Mouse (Mus musculus) lung, adult 2 months (tissue): ENCODE measurements around the gene Dgka. TPM values are rescaled to one million over a fixed set of nuclear protein-coding genes. Genes with fewer than 3 reads are reported as not detected.

Experiments used
- DNase-seq: peaks from one replicate; pipeline ENCODE4 v3.0.0; 2022
- H3K4me1 ChIP-seq: fragments of 200-500 bp; 2 replicates; pipeline ENCODE4 v1.6.1; 2011; ENCODE audit warnings: low read length; ENCODE audit not compliant: control insufficient read depth, insufficient read depth
- H3K4me3 ChIP-seq: fragments of 200-500 bp; replicated peaks from 2 replicates; pipeline ENCODE3; 2011; ENCODE audit warnings: low read depth, mild to moderate bottlenecking, control low read depth, low read length; ENCODE audit errors: extremely low read depth
- CTCF ChIP-seq: fragments of 200-500 bp; IDR thresholded peaks from 2 replicates; pipeline ENCODE4 v1.5.1; 2011; ENCODE audit warnings: mild to moderate bottlenecking, low read length, control low read depth; ENCODE audit not compliant: insufficient read depth
- POLR2A ChIP-seq: fragments of 200-500 bp; IDR thresholded peaks from 2 replicates; pipeline ENCODE4 v1.6.1; 2011; ENCODE audit warnings: low read depth, mild to moderate bottlenecking, control low read depth, low read length, borderline replicate concordance; ENCODE audit errors: extremely low read depth
- WGBS: fragments of 180-500 bp; shearing (Covaris S2); methylation state at CpG from one replicate; pipeline ENCODE4 v1.1.7; 2018; 5-methylcytosine and 5-hydroxymethylcytosine counted together
- polyA plus RNA-seq: library from polyadenylated mRNA; depleted of rRNA; stranded (reverse); fragments of >200 nt; gene quantifications from 2 replicates; pipeline ENCODE4 v1.2.3, GENCODE M21; 2012

The Dgka gene
- polyA plus RNA-seq, 1 experiment = 53.7 TPM

DNA sequence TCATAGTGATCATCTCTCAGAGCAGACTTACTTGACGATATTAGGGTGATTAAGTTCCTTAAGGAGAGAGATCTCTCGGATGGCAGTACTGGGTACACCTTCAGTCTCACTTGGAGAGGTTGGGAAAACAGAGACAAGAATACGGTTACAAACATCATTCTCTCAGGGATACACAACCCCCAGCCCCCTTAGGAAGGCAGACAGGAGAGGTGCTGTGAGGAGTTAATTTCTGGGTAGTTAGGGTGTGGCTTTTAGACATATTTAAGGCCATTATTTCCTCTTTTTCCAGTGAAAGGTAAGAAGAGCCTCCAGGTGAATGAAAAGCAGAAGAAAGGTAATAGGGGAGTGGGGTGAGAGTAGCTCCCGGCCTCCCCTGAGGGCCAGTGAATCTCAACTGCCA is 40.8 kb downstream of the Dgka start, which contains the start of gene Pmel:
Gene Pmel (plus strand): TSS at position 301 of the 400 bp plus-strand sequence.
- TF ChIP-seq CTCF (no peak), POLR2A (no peak)
- Histone ChIP-seq H3K4me3 (peak within 1 kb of the TSS; percentile 85), H3K4me1 (peaks cover 8% of the 10 kb centered on the region; the same call in 1 of the 2 replicates)
- no peak for DNase-seq
- whole genome bisulfite sequencing = 26% methylated on average over 4 of the region's 4 CpGs

DNA sequence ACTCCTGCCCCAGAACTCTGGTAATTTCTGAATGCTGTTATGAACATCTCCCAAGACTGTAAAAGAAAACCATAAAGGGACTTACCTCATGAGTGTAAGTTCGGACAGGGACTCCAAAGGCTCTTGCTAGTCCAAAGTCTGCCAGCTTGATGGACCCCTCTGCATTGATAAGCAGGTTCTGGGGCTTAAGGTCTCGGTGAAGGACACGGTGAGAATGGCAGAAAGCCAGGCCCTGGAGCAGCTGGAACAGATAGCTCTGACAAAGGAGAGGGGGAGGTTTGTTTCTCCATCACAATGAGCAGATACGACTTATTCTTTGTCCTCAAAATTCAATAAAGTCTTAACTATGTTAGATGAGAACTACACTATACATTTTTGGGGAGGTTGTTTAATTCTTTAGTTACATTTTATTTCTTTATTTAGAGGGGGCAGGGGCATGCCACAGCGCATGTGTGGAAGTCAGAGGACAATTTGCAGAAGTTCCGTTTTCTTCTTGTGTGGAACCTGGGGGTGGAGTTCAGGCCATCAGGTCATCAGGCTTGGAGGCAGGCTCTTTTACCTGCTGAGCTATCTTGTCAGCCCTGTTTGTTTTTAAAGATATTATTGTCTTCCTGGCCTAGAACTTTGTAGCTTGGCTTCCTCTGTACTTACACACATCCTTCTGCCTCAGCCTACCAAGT is 42.2 kb downstream of the Dgka start:
- DNase-seq = no peak
- 76% methylated on average over 6 of the region's 6 CpGs for WGBS
- Histone ChIP-seq H3K4me3 (no peak overlapping the region), H3K4me1 (peaks cover 8% of the 10 kb centered on the region; the same call in 1 of the 2 replicates)
- no peak for TF ChIP-seq CTCF
- TF ChIP-seq POLR2A = no peak

DNA sequence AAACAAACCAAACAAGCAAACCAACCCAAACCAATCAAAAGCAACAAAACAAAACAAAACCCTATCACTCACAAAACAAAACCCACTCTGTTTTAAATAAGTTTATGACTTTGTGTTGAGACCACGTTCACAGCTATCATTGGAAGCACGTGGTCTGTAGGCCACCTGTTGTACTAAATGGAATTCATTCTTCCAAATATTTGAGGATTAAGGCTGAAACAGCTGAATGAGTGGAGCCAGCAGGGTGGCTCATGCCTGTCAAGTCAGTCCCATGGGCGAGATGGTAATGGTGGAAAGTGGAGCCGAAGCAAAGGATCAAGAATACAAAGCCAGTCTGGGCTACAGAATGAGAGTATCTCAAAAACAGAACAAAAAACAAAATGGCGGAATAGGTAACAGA is 43.9 kb downstream of the Dgka start:
- TF ChIP-seq POLR2A (no peak), CTCF (no peak)
- WGBS = 93% methylated on average over 5 of the region's 5 CpGs

DNA sequence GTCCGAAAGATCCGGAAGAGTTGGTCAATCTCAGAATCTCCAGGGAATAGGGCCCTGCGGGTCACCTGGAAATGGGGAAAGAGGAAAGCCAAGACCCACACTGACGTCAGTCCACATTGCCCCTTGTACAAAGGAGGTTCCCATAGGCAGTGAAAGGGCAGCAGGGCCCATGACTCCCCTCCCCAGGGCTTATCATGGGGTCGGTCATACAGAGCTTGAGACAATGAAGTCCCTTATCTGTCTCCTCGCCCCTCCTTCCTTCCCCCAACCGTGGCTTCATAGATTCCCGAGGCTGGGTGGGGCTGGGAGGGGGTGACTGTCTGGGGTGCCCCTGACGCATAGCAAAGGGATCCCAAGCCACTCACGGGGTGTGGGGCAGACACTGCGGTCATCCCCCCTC is 45.0 kb downstream of the Dgka start:
- peaks cover 6% of the 10 kb centered on the region for H3K4me1 ChIP-seq
- no peak for TF ChIP-seq CTCF
- no peak for TF ChIP-seq POLR2A
- WGBS = 70% methylated on average over 11 of the region's 11 CpGs
- no peak overlapping the region for H3K4me3 ChIP-seq
- DNase-seq = no peak

More for the DNA sequence above, 43.9 kb downstream of the Dgka start:
- no peak for DNase-seq
- Histone ChIP-seq H3K4me3 (no peak overlapping the region), H3K4me1 (peaks cover 8% of the 10 kb centered on the region; the same call in 1 of the 2 replicates)

DNA sequence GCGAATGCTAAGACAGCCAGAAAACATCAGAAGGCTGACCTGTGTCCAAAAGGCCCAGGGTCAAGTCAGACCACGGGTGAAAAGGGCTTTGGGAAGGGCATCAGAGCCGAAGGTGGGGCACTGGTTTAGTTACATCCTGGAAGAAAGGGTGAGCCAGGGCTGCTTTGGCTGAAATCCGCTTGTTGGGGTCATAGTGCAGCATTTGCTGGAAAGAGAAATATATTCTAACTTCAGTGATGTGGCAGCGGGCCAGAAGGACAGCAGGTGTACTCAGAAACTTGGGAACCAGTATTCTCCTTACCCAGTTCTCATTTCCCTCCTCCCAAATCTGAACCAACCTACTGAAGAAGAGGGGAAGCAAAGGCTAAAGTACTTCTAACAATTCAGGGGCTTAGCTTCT is 45.6 kb downstream of the Dgka start:
- Histone ChIP-seq H3K4me3 (no peak overlapping the region), H3K4me1 (peaks cover 5% of the 10 kb centered on the region)
- whole genome bisulfite sequencing = 82% methylated on average over 5 of the region's 5 CpGs
- TF ChIP-seq POLR2A (no peak), CTCF (no peak)
- DNase-seq = no peak

DNA sequence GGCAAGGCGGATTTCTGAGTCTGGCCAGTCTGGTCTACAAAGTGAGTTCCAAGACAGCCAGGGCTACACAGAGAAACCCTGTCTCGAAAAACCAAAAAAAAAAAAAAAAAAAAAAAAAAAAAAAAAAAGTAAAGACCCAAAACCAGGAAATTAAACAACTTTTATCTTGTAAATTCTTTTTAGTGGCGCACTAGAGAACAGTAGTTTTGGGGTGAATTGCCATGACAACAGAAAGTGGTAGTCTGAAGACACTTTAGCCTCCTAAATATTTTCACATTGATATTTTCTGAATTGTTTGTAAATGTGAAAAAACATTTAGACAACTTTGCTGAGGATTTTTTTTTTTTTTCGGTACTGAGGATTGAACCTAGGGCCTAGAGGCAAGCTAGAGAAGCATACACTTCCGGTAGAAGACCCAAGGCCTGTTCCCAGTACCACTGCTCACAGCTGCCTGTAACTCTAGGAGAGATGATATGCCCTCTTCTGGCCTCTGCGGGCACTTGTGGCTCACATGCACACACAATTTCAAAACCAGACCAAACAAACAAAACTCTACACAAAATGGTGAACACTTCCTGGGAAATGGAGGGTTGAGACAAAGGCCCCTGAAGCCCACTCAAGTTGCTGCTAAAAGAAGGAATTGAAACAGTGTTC is 47.5 kb downstream of the Dgka start:
- no peak overlapping the region for H3K4me3 ChIP-seq

DNA sequence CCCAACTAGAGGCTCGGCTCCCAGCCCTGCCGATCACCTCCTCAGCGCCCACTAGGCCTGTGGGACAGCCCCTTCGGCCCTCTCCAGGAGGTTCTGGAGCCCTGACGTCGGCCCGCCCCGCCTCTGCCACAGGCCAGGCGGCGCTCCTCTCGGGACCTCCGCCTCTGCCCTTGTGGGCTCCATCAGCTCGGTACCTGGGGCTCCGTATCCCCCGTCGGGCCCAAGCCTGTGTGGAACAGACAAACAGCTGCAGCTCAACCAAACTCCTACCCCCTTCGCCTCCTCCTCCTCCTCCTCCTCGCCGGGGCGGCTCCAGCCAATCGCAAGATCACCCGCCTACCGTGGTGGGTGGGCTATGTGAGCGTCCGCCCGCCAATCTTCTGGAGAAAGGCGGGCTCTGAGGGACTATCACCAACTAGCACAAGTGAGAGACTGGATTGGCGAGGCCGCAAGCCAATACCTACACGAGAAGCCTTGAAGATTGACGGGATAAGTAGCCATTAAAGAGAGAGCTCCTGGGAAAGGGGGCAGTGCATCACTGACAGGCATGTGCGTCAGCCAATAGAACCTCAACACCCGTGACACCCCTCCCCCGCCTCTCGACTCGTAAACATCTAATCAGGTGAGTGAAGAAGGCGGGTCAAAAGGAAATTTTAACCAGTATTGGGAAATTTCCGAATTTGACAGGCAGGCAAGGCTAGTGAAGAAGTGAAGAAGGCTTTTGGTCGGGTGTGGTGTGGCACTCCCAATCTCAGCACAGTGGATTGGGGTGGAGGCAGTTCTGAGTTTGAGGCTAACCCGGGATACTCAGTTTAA is 48.5 kb downstream of the Dgka start, which contains the start of gene Rab5b:
Gene Rab5b (minus strand): TSS at position 273 of the 816 bp plus-strand sequence.
- TF ChIP-seq CTCF (no peak), POLR2A (peak; percentile 95)
- Histone ChIP-seq H3K4me1 (peaks cover 2% of the 10 kb centered on the region), H3K4me3 (peak within 1 kb of the TSS; percentile 81)
- DNase-seq = peak; percentile 98
- WGBS = under 1% methylated on average over 40 of the region's 40 CpGs

More for the DNA sequence above, 47.5 kb downstream of the Dgka start:
- H3K4me1 ChIP-seq = peaks cover 2% of the 10 kb centered on the region; the same call in 1 of the 2 replicates
- TF ChIP-seq POLR2A = no peak
- TF ChIP-seq CTCF = no peak
- 74% methylated on average over 6 of the region's 6 CpGs for WGBS
- DNase-seq = no peak

- no peak for DNase-seq
- TF ChIP-seq POLR2A = no peak
- TF ChIP-seq CTCF = no peak
- WGBS = under 1% methylated on average over 22 of the region's 22 CpGs
- peak overlapping the region; percentile 81 for H3K4me3 ChIP-seq
- peaks cover 6% of the 10 kb centered on the region for H3K4me1 ChIP-seq
These were observed 49.2 kb downstream of the Dgka start for GRCm38 (mm10) chr10:128695411-128695991.
